ENCODE assay signal across 9 mouse cellular contexts in genomic region chr2:160880453-160881195, GRCm38 (mm10). TPM values are rescaled to one million over a fixed set of nuclear protein-coding genes. Genes with fewer than 3 reads are reported as not detected.
DNase-seq lines count a peak whose midpoint lies in the region; ATAC-seq and TF ChIP-seq lines count a peak whose summit lies in the region.
"Had no signal": no experiment of that assay in that cellular context is flagged by ENCODE, and none has a peak within 500 bp of the region (broad histone marks: within the 10 kb centered on the region; RNA-seq: fewer than 3 reads in every experiment).

Gene Lpin3, plus strand, starts transcription at chr2:160880670.

- TF ChIP-seq CTCF in intestine, postnatal 0 days (IDR thresholded peaks at IDR 0.05; ENCODE audit: low read depth) = no peak

- H3K36me3 ChIP-seq in liver, embryonic 15.5 days (replicated peaks) = no peaks in the 10 kb centered on the region
- H3K36me3 ChIP-seq in liver, embryonic 12.5 days = no peaks in the 10 kb centered on the region
- H3K36me3 ChIP-seq in intestine, postnatal 0 days (ENCODE audit: control insufficient read depth, insufficient read depth) = no peaks in the 10 kb centered on the region
- H3K36me3 ChIP-seq in midbrain, embryonic 15.5 days (replicated peaks) = no peaks in the 10 kb centered on the region
- H3K36me3 ChIP-seq in midbrain, embryonic 11.5 days (ENCODE audit: control insufficient read depth, insufficient read depth, low read length) = no peaks in the 10 kb centered on the region
- H3K36me3 ChIP-seq: midbrain, embryonic 12.5 days had no signal

- ATAC-seq in liver, embryonic 15.5 days (ENCODE audit: insufficient read depth) = peak; percentile 37; the same call in 1 of the 2 replicates
- no peak for ATAC-seq in liver, embryonic 12.5 days
- ATAC-seq in intestine, postnatal 0 days = no peak
- ATAC-seq in midbrain, embryonic 15.5 days (replicated peaks) = no peak
- no peak for ATAC-seq in midbrain, embryonic 11.5 days (ENCODE audit: low FRiP score)

- H3K4me1 ChIP-seq in liver, embryonic 15.5 days (replicated peaks) = no peaks in the 10 kb centered on the region
- no peaks in the 10 kb centered on the region for H3K4me1 ChIP-seq in liver, embryonic 12.5 days
- H3K4me1 ChIP-seq in intestine, postnatal 0 days (replicated peaks; ENCODE audit: control insufficient read depth, insufficient read depth, low read length) = no peaks in the 10 kb centered on the region
- no peaks in the 10 kb centered on the region for H3K4me1 ChIP-seq in midbrain, embryonic 15.5 days
- H3K4me1 ChIP-seq in midbrain, embryonic 11.5 days (ENCODE audit: control insufficient read depth, insufficient read depth, low read length) = no peaks in the 10 kb centered on the region
- H3K4me1 ChIP-seq: midbrain, embryonic 12.5 days had no signal

- H3K27ac ChIP-seq in liver, embryonic 15.5 days (replicated peaks) = no peak within 1 kb of the TSS
- no peak within 1 kb of the TSS for H3K27ac ChIP-seq in liver, embryonic 12.5 days
- H3K27ac ChIP-seq in intestine, postnatal 0 days (ENCODE audit: low read depth, low read length) = no peak within 1 kb of the TSS
- H3K27ac ChIP-seq in midbrain, embryonic 15.5 days = no peak within 1 kb of the TSS
- no peak within 1 kb of the TSS for H3K27ac ChIP-seq in midbrain, embryonic 11.5 days (ENCODE audit: low read depth, low read length)
- H3K27ac ChIP-seq: midbrain, embryonic 12.5 days had no signal

- no peaks in the 10 kb centered on the region for H3K27me3 ChIP-seq in liver, embryonic 15.5 days
- H3K27me3 ChIP-seq in liver, embryonic 12.5 days (replicated peaks) = no peaks in the 10 kb centered on the region
- no peaks in the 10 kb centered on the region for H3K27me3 ChIP-seq in intestine, postnatal 0 days (replicated peaks; ENCODE audit: control insufficient read depth, insufficient read depth, low read length)
- 0 out of 2 replicates have a peak, but pooled peaks cover 2% of the 10 kb centered on the region for H3K27me3 ChIP-seq in midbrain, embryonic 15.5 days (replicated peaks)
- no peaks in the 10 kb centered on the region for H3K27me3 ChIP-seq in midbrain, embryonic 11.5 days (ENCODE audit: control insufficient read depth, insufficient read depth, low read length)
- H3K27me3 ChIP-seq: midbrain, embryonic 12.5 days had no signal

- no peak within 1 kb of the TSS for H3K9ac ChIP-seq in liver, embryonic 15.5 days
- no peak within 1 kb of the TSS for H3K9ac ChIP-seq in liver, embryonic 12.5 days
- H3K9ac ChIP-seq in intestine, postnatal 0 days (ENCODE audit: low read depth, low read length) = no peak within 1 kb of the TSS
- H3K9ac ChIP-seq in midbrain, embryonic 15.5 days = no peak within 1 kb of the TSS
- H3K9ac ChIP-seq in midbrain, embryonic 11.5 days (ENCODE audit: low read length) = no peak within 1 kb of the TSS
- H3K9ac ChIP-seq: midbrain, embryonic 12.5 days had no signal

- no peak within 1 kb of the TSS for H3K4me2 ChIP-seq in liver, embryonic 15.5 days
- no peak within 1 kb of the TSS for H3K4me2 ChIP-seq in liver, embryonic 12.5 days
- H3K4me2 ChIP-seq in intestine, postnatal 0 days (replicated peaks; ENCODE audit: low read depth) = no peak within 1 kb of the TSS
- no peak within 1 kb of the TSS for H3K4me2 ChIP-seq in midbrain, embryonic 15.5 days
- no peak within 1 kb of the TSS for H3K4me2 ChIP-seq in midbrain, embryonic 11.5 days
- H3K4me2 ChIP-seq: midbrain, embryonic 12.5 days had no signal

- H3K4me3 ChIP-seq in liver, embryonic 15.5 days (replicated peaks) = no peak within 1 kb of the TSS
- H3K4me3 ChIP-seq in liver, embryonic 12.5 days = no peak within 1 kb of the TSS
- H3K4me3 ChIP-seq in intestine, postnatal 0 days (ENCODE audit: low read depth, low read length) = no peak within 1 kb of the TSS
- H3K4me3 ChIP-seq in midbrain, embryonic 15.5 days = no peak within 1 kb of the TSS
- H3K4me3 ChIP-seq in midbrain, embryonic 11.5 days (ENCODE audit: low read depth, low read length) = no peak within 1 kb of the TSS
- H3K4me3 ChIP-seq: midbrain, embryonic 12.5 days had no signal

- DNase-seq in adrenal gland, postnatal 36 days = peak; percentile 83 to 84
- peak; percentile 19 for DNase-seq in ovary, postnatal 14 days (ENCODE audit: low spot score)
- no peak for DNase-seq in left cerebral cortex, adult 11 months (ENCODE audit: low spot score)
- DNase-seq in midbrain, embryonic 11.5 days (ENCODE audit: low spot score, missing footprints) = no peak

- H3K9me3 ChIP-seq in liver, embryonic 15.5 days (replicated peaks) = no peaks in the 10 kb centered on the region
- H3K9me3 ChIP-seq in liver, embryonic 12.5 days (replicated peaks) = no peaks in the 10 kb centered on the region
- no peaks in the 10 kb centered on the region for H3K9me3 ChIP-seq in intestine, postnatal 0 days (ENCODE audit: control insufficient read depth)
- H3K9me3 ChIP-seq in midbrain, embryonic 15.5 days = no peaks in the 10 kb centered on the region
- no peaks in the 10 kb centered on the region for H3K9me3 ChIP-seq in midbrain, embryonic 11.5 days (ENCODE audit: control insufficient read depth, low read length)
- H3K9me3 ChIP-seq: midbrain, embryonic 12.5 days had no signal

- 47% methylated on average over 13 of the region's 13 CpGs for WGBS in liver, embryonic 15.5 days (ENCODE audit: insufficient replicate concordance)
- WGBS in liver, embryonic 12.5 days (ENCODE audit: insufficient replicate concordance) = 53% methylated on average over 13 of the region's 13 CpGs
- WGBS in intestine, postnatal 0 days = 59% methylated on average over 13 of the region's 13 CpGs
- 73% methylated on average over 13 of the region's 13 CpGs for WGBS in midbrain, embryonic 15.5 days
- WGBS in midbrain, embryonic 11.5 days = 78% methylated on average over 13 of the region's 13 CpGs

RNA-seq across cellular contexts. Expression of gene Lpin3, which starts in this region (rescaled TPM):
- polyA plus RNA-seq in liver, embryonic 15.5 days (2015; fragmentation: Nextera tagmentation; extraction: Ambion mirVana) = 0.41 and 0.74 TPM in 2 replicates
- polyA plus RNA-seq in liver, embryonic 12.5 days (2016; fragmentation: Nextera tagmentation; extraction: Ambion mirVana) = 0.98 and 1.1 TPM in 2 replicates
- 10 to 100 TPM; 22.9 to 71.7 TPM for total RNA-seq in adrenal gland, postnatal 36 days (2021)
- 16.5 and 19.4 TPM in 2 replicates for polyA plus RNA-seq in intestine, postnatal 0 days (2015; fragmentation: Nextera tagmentation; extraction: Ambion mirVana)
- polyA plus RNA-seq in midbrain, embryonic 15.5 days (2015; fragmentation: Nextera tagmentation; extraction: Ambion mirVana) = 0.36 and 0.59 TPM in 2 replicates
- 0.10 and 0.21 TPM in 2 replicates for polyA plus RNA-seq in midbrain, embryonic 11.5 days (2014; fragmentation: Nextera tagmentation; extraction: Ambion mirVana)

Comparison
In these comparisons a context has a peak if more than half of its experiments do, and no peak if none do; other contexts are left out.
1. Peak in ATAC-seq in liver, embryonic 15.5 days; RNA of the gene not detected or under 1 TPM.
2. DNase-seq: peak in adrenal gland, postnatal 36 days (2 of 2) and ovary, postnatal 14 days (single experiment); none in left cerebral cortex, adult 11 months (single experiment) and midbrain, embryonic 11.5 days (single experiment).